Mouse (Mus musculus) thymus, postnatal 4 days (tissue): ENCODE measurements around the gene Tarm1.

Source experiments
- DNase-seq: peaks from one replicate; pipeline ENCODE4 v3.0.0; 2021

The Tarm1 gene

DNA sequence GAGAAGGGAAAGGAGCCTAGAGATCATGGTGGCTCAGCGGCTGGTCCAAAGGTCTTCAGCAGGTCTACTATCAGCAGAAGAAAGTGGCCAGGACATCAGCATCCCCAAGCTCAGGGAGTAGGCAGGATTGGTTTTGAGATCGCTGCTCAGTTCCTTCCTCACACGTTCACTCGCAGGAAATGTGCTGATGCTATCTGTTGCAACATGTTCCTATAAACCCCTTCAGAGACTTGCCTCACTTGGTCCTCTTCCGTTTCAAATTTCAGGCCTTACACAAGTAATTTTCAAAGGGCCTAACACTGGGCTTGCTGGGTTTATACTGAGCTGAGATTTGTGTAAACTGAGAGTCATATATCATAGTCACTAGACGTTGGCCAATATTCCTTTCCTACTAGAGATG, at the start of gene Tarm1:
Gene Tarm1 (minus strand): TSS at position 186 of the 400 bp plus-strand sequence.
- DNase-seq = no peak

DNA sequence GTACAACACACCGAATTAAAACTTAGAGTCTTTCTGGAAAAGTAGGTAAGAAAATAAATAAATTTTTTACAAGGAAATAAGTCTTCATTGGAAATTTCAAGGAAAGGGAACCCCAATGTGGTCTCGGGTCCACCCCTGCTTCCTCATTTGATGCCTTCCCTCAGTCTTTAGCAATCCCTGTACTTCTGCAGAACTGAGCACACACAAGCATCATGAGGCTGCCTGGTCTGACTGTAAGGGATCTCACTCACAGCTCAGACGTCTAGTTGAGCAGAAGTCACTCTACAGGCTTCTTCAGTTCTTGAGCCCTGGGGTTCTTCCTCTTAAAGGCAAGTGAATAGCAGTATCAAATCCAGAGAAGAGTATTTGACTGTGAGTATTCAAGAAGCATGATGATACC, 3.5 kb upstream of the Tarm1 start:
- no peak for DNase-seq

DNA sequence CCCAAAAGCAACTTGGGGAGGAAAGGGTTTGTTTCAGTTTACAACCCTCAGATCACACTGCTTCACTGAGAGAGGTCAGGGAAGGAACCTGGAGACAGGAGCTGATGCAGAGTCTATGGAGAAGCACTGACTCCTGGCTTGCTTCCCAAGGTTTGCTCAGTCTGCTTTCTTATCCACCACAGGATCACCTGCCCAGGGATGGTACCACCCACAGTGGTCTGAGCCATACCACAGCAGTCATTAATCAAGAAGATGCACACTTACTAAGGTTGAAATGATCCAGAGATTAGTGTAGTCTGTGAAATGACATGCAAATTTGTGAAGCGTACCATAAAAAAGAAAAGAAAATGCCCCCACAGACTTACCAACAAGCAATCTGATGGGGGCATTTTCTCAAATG, 2.0 kb downstream of the Tarm1 start:
- DNase-seq = no peak

DNA sequence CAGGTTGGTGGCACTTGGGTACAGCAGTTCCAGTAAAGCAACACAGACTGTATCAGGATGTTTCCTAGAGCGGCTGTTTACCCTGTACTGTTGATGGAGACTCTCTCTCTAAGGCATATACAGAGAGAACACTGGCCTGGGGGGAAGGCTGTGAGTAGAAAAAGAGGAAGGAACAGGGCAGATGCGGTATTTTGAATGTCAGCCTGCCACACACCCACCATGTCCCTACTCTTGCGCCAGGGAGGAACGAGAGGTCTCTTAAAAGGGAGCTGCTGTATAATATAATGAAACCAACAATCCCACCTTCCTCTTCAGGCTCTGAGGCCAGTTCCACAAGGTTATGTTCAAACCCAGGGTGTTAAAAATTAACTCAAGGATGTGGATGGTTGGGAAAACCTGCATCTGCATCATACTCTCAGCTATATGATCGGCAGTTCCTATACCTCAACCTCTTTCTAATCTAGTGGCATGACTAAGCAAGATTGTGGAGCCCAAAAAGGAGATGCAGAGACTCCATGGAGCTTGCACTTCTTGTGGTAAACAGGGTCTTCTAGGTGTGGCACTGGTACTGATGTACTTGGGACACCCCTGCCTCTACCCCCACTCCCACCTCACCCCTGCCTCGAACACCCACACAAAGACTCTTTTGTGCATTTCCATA, 20.3 kb downstream of the Tarm1 start:
- no peak for DNase-seq

DNA sequence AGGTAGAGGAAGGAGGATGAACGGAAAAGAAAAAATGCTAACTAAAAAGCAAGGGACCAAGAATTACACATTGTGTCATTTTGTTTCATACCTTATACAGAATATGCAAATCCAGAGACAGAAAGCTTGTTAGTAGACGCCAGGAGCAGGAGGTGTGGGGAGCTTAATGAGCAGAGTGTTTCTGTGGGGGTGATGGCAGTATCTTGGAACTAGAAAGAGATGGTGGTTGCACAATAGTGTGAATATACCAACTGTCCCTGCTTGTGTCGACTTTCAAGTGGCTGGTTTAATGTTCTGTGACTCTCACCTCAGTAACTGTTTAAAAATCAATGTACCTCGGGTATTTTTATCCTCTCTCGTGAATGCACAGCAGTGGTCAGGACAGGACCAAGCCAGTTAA, 25.7 kb downstream of the Tarm1 start:
- no peak for DNase-seq

DNA sequence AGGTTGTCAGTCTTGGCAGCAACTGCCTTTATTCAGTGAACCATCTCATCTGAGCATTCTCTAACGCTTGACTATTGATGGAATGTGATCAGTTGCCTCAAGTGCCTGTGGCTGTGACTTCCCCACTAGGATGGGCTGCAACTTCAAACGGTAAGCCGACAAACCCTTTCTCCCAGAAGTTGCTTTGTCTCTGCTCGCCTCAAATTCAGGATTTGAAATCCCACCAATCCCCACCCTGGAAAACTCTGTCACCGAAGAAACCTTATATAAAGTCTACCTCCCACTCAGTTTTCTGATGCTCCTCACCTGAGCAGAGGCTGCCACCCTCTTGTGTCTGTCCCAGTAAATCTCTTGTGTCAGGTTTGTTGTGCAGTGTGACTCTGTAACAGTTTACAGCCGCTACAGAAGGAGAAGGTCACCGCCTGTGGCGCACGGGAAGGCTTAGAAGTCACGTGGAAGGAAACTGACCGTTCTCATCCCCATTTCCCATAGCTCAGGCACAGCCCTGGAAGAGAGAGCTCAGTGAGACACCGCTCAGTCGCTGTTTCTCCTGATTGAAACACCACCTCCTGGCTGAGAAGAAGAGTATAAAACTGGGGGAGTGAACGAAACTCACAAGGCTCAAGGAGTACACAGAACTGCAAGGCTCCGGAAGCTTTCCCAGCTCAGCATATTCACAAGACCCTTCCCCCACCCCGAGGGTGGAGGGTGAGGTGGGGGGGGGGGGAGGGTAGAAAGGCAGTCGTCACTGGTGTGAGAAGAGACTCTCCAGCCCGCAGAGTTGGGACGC, 27.9 kb downstream of the Tarm1 start:
- DNase-seq = no peak

DNA sequence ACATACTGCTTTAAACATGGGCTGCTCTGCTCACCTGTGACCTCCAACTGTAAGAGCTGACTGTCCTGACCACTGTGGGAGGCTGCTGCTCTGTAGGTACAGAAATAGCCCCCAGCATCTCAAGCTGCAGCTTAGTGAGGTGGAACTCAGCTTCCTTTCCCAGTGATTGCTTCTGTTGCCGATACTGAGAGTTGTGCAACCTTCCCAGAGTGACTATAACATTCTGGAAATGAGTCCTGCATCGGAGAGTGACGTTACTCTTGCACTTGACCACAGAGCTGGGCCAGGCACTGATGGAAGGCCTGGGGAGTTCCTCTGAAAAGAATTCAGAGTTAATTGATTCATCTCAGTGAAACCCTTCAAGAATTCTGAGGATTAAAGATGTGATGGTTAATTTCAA, 29.6 kb downstream of the Tarm1 start:
- no peak for DNase-seq

DNA sequence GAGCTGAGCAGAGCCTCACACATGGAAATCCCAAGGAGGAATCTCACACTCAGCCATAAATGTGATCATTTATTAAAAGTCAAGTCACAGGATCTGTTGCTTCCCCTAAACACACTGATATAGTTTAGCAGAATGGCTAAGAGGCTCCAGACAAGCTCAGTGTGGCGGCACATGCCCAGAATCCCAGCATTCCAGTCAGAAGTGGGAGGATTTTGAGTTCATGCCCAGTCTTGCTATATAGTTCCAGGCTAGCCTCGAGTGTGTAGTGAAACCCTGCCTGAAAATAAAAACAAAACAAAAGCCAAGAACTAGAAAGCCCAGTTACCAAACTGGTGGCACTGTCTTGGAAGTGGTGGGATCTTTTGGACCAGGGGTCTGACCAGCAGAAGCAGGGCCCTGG, 33.8 kb downstream of the Tarm1 start:
- DNase-seq = no peak

DNA sequence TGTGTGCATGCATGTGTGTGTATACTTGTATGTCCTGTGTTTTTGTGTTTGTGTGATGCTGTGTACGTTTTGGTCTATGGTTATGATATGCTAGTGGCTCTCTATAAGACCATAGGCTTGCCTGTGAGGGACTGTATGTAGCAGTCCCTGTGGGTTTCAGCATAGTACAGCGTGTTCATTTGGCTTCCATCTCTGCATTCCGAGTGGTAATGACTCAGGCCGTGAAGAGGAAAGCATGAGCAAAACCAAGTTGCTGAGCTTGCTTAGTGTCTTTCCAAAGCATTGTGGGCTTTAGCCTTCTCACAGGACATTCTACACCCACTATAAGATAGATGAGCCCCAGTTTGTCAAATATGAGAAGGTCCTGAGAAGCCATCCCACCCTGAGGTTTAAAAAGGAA, 39.1 kb downstream of the Tarm1 start:
- DNase-seq = no peak

DNA sequence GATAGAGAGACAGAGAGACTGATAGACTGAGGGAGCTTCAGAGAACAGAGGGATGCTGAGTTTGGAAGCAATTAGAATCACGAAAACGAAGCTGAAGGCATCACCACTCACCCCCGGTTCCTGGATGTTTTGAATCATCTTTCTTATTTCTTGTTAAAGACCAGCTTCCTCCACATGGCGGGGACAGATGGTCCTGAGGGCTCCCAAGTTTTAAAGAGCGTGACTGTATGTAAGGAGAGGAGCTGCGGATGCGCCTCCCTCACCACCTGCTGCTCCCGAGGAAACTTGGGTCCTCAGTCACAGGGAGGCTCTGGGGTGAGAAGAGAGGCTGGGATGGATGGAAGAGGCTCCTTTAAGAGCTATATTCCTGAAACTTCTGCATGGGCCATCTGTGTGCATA, 42.2 kb downstream of the Tarm1 start:
- DNase-seq = no peak

DNA sequence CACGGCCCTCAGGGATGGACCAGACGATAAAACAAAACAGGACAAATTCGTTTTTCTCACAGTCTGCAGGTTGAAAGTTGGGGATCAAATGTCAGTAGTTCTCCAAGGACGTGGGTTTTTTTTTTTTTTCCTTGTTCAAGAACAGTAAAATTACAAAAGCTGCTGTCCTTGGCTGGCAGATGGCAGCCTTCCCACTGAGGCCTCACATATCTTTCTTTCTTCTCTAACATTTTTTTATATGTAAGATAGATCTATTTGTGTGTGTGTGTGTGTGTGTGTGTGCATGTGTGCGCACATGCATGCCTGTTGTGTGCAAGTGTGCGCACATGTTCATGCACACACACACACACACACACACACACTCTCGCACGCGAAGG, 44.6 kb downstream of the Tarm1 start:
- DNase-seq = no peak

DNA sequence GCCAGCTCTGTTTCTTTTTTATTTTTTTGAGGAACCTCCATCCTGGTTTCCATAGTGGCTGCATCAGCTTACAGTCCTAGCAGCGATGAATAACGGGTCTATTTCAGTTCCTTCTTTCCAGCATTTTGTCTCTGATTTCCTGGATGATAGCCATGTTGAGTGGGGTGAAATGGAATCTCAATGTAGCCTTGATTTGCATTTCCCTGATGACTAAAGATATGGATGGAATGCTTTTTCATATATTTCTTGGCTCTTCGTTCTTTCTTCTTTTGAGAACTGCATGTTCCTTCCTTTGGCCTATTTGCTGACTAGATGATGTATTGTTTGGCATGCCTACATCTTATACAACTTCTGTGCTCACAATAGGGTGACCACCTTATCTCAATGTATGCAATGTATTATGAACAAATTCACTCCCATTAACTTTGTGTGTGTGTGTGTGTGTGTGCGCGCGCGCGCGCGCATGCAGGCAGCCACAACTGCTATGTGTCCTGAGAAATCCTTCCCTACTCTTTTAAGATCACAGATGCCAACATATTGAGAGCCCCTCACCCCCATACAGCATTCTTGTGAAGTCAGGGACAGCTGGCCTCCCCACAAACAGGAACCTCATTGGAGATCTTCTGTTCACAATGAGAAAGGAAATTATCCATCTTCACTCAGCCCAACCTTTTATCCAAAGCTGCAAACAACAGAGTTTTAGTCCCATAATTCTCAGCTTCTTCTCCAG, 45.1 kb downstream of the Tarm1 start:
- DNase-seq = no peak

DNA sequence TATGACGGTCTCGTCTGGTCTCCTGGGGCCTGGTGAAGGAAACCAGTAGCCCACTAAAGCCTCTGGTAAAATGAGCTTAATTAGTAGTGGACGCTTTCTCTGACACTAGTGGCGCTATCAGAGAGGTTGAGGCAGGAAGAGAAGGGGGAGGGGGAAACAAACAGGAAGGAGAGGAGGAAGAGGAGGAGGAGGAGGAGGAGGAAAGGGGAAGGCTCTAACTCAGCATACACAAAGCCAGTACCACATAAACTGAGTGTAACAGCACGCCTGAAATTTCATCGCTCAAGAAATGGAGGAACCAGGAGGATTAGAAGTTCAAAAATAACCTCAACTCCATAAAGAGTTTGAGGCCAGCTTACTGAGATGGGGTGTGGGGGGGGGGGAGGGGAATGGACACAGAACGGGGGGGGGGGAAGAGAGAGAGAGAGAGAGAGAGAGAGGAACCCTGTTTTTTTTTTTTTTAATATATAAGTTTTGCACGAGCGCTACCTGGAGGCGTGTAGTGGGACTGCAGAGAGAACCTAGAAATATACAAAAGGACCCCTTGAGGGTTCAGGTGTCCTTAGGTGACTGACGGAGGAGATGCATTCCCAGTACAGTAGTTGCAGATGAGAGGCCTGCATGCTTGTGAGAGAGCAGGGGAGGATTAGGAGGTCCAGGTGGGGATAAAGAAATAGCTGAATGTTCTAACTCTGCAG, 48.8 kb downstream of the Tarm1 start:
- no peak for DNase-seq

DNA sequence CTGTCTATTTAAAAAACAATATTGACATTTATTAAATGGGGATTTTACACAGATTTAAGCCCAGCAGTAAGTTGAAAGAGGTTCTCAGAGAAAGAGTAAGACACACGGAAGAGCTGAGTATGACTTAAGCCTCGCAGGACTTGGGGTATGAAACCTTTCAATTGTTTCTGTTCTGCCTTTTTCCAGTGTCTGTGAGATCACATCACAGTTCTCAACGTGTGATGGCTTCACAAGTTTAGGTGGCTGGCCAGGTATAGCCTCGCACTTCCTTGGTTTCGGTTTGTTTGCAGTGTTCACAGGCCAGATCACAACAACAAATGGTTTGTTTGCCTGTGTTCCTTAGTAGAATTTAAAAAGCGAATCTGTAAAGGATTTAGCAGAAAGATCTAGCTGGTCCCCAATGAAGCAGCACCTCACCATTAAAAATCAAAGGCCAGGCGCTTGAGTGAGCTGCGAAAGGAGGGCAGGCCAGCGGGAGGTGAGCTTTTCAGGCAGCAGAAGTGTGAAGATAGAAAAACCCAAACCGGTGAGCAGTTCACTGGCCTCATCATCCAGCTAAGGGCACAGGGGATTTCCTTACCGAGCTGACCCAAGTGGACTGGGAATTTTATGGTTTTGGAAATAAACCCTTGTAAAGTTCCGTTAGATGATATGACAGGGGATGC, 49.5 kb downstream of the Tarm1 start:
- no peak for DNase-seq

DNA sequence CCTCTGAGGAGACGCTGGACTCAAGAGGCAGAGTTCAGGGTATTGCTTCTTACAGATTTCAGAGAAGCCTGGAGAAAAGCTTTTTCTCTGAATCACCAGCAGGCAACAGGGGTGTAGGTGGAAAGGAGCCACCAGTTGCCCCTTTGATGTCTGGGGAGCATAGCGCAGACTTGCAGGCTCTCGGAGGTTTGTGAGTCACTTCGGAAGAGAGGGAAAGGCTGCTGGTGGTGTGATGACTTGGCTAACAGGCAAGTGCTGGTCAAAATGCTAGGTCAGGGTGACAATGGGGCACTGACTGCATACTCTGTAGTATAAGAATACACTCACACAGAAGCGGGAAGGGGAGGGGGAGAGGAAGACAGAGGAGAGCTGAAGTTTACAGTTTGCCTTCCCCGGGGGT, 51.3 kb downstream of the Tarm1 start:
- no peak for DNase-seq

DNA sequence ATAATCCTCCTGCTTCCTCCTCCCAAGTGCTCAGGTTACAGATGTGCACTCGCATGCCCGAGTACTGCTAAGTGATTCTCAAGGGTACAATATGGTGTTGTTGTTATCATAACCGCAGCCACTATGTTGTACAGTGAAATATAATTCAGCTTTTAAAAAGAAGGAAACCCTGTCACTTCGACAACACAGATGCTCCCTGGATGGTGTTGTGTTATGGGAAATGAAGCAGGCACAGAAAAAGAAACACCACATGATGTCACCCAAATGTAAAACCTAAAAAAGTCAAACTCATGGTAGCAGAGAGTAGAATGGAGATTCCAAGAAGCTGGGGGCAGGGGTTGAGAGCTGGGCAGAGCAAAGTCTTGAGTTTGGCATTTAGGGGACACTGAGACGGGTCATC, 51.8 kb downstream of the Tarm1 start:
- no peak for DNase-seq

DNA sequence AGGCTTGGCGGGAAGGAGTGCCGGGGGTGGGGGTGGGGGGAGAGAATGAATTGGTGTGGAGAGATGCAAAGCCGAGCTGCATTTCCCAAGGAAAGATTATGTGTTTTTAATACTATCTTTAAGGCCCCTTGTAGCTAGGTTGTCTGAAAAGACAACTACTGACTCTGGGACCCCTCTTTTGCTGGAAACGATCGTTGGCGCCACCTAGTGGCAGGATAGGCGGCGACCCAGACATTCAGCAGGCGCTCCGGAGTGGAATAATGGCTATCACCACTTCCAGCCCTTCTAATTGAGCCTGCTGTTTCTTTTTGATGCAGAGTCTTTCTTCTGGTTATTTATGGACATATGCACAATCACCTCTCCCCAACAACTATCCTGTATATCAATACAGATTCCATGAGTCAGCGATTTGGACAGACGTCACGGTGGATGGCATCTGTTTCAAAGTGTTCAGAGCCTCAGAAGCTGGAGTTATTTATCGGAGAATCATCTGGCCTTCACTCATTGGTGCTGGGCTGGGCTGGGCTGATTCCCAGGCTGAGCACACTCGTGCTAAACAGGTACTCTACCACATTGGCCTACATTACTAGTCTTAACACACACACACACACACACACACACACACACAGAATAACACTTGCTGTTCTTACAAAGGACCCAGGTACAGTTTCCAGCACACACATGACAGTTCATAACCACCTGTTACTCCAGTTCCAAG, 53.5 kb downstream of the Tarm1 start:
- DNase-seq = peak; percentile 88

DNA sequence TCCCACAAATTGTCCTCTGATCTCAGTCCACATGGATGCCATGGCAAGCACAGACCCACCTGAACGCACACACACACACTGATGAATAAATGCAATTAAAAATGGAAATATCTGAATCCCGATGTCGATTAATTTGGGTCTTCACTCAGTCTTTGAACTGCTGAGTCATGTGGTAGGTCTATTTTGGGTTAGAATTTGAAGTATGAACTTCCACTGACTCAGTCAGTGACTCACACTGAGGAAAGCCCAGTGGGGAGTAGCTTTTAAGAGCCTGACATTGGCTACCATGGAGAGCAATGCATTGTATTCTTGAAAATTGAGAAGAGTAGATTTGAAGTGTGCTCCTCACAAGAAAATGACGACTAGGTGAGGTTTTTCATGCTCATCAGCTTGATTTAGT, 55.4 kb downstream of the Tarm1 start:
- DNase-seq = no peak

DNA sequence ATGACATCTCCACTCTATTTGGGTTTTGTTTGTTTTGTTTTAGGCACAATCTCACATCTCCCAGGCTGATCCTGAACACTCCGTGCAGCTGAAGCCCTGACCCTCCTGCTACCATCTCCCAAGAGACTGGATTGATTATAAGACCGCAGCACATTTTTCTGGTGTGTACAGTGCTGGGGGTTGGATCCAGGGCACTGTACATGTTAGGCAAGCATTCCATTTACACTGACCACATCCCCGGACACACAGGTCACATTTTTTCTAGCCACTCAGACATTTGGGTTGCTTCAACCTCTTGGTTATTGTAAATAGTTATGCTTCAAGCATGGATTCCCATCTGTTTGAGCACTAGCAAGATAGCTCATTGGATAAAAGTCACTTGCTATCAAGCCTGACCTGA, 55.8 kb downstream of the Tarm1 start:
- DNase-seq = no peak

DNA sequence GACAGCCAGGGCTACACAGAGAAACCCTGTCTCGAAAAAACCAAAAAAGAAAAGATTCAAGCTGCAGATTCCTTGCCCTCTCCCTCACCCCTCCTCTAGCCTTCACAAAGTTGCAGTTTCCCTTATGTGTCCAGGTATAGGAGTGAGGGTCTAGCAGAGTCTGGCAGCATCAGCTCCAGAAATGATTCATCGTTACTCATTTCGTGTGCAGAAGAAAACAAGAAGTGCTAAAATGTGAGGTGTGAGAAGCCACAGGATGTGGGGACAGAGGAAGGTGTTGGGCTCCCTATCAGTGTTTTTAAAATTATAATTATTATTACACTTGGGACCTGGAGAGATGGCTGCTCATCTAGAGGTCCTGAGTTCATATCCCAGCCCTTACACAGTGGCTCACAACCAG, 57.7 kb downstream of the Tarm1 start:
- no peak for DNase-seq

DNA sequence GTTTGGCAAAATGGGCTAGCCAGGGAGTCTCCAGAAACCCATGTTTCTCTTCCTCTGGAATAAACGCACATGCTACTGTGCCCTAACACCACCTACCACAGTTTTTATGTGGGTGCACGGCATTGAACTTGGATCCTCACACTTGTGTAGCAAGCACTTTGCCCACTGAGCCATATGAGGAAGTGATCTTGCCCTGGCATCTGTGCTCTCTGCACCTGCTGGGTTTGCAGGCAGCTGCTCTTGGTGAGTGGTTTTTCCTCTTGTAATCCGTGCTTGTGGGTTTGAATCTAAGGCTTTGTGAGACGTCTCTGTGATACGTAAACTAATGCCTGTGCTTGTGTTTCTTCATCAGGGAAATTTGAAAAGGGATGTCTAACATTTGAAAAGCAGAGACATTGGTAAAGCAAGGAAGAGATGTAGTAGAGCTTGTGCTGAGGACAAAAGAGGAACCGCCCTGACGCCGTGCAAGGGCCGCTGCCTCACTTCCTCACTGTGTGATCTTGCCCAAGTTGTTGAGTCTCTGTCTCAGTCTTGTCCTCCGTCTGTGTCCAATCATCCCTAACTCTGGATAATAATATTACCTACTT, 59.9 kb downstream of the Tarm1 start:
- peak; percentile 50 for DNase-seq

DNA sequence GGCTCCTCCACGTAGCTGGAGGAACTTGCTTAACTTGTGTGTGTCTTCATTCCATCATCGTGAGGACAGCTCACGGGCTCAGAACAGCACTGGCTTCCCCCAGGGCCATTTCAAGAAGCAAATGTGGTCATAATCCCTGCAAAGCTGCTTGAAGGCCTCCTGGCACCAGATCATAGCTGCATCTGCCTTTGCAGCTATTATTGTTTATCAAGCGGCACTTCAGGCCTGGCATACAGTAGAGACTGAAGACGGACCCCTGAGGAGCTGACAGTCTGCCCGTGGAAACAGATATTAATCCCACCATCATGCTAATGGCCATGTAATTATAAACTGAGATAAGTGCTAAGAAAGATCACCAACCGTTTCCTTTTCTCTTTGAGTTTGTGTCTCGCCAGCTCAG, 61.9 kb downstream of the Tarm1 start:
- no peak for DNase-seq
